Mouse (Mus musculus) thymus, postnatal 0 days (tissue): ENCODE results near the gene Pramef8. TPM values are rescaled to one million over a fixed set of nuclear protein-coding genes. Genes with fewer than 3 reads are reported as not detected.
"Not testable (repeated sequence)": the region's sequence is repeated elsewhere in the genome, so short reads cannot be mapped to it uniquely, and the experiment has no call there.

Experiments used
- DNase-seq: peaks from one replicate; pipeline ENCODE4 v3.0.0-alpha.2; 2015; ENCODE audit warnings: low spot score
- polyA plus RNA-seq: library from polyadenylated mRNA; unstranded; fragments of >200 nt; fragmentation: Nextera tagmentation; extraction: Ambion mirVana; gene quantifications from 2 replicates; pipeline ENCODE4 v1.2.1, GENCODE M21; 2015

Pramef8 gene
- 17.9 and 19.1 TPM in 2 replicates for polyA plus RNA-seq

- peak; percentile 91 for DNase-seq
Measured at GRCm38 (mm10) chr4:143412219-143413092, at the start of gene Pramef8. Gene Pramef8, plus strand, starts transcription at chr4:143412426.

- no peak for DNase-seq
Measured at GRCm38 (mm10) chr4:143366415-143367041, 45.7 kb upstream of the Pramef8 start.

GRCm38 (mm10) chr4:143379480-143379879 is 32.7 kb upstream of the Pramef8 start:
- no peak for DNase-seq

GRCm38 (mm10) chr4:143379931-143380715 is 32.1 kb upstream of the Pramef8 start:
- DNase-seq = no peak

- peak; percentile 9 for DNase-seq
Measured at GRCm38 (mm10) chr4:143380716-143381004, 31.6 kb upstream of the Pramef8 start.

GRCm38 (mm10) chr4:143382163-143382562 is 30.1 kb upstream of the Pramef8 start:
- no peak for DNase-seq

- no peak for DNase-seq
Measured at GRCm38 (mm10) chr4:143383646-143384045, 28.6 kb upstream of the Pramef8 start.

GRCm38 (mm10) chr4:143388955-143389702 is 23.1 kb upstream of the Pramef8 start:
- DNase-seq = peak; percentile 17

- no peak for DNase-seq
Measured at GRCm38 (mm10) chr4:143394181-143394580, 18.0 kb upstream of the Pramef8 start, which contains the start of gene Pramel1. Gene Pramel1, plus strand, starts transcription at chr4:143394428.

- DNase-seq = no peak
Measured at GRCm38 (mm10) chr4:143411566-143412218, 534 bp upstream of the Pramef8 start.

GRCm38 (mm10) chr4:143413621-143414020 is 1.4 kb downstream of the Pramef8 start:
- no peak for DNase-seq

- DNase-seq = no peak
Measured at GRCm38 (mm10) chr4:143414121-143414520, 1.9 kb downstream of the Pramef8 start.

GRCm38 (mm10) chr4:143426770-143427169 is 14.5 kb downstream of the Pramef8 start:
- DNase-seq = not testable (repeated sequence)

GRCm38 (mm10) chr4:143450224-143450623 is 38.0 kb downstream of the Pramef8 start, which contains the start of gene Oog4:
Gene Oog4, minus strand, starts transcription at chr4:143450324.
- DNase-seq = no peak

Other genes with a start within 250 kb of the Pramef8 start
- gene Prdm2, start 199.4 kb upstream of the Pramef8 start, polyA plus RNA-seq = 8.9 and 9.6 TPM in 2 replicates
- gene Pdpn, start 112.9 kb upstream of the Pramef8 start, polyA plus RNA-seq = 20.0 and 20.2 TPM in 2 replicates
- not detected in 2 replicates for gene Lrrc38, start 62.7 kb upstream of the Pramef8 start, polyA plus RNA-seq
- not detected in 2 replicates for gene Pramel1, start 18.0 kb upstream of the Pramef8 start, polyA plus RNA-seq
- gene Oog4, start 37.9 kb downstream of the Pramef8 start, polyA plus RNA-seq = not detected in 2 replicates
- gene Gm13043, start 98.9 kb downstream of the Pramef8 start, polyA plus RNA-seq = not detected in 2 replicates
- gene Gm13040, start 123.5 kb downstream of the Pramef8 start, polyA plus RNA-seq = not detected in 2 replicates
- not detected in 2 replicates for gene BC080695, start 139.3 kb downstream of the Pramef8 start, polyA plus RNA-seq
- gene Gm13057, start 139.3 kb downstream of the Pramef8 start, polyA plus RNA-seq = not detected in 2 replicates
- not detected in 2 replicates for gene Gm13083, start 202.6 kb downstream of the Pramef8 start, polyA plus RNA-seq
- gene Gm13088, start 244.8 kb downstream of the Pramef8 start, polyA plus RNA-seq = not detected in 2 replicates